ENCODE assay signal across 25 mouse cellular contexts in the genomic region with DNA sequence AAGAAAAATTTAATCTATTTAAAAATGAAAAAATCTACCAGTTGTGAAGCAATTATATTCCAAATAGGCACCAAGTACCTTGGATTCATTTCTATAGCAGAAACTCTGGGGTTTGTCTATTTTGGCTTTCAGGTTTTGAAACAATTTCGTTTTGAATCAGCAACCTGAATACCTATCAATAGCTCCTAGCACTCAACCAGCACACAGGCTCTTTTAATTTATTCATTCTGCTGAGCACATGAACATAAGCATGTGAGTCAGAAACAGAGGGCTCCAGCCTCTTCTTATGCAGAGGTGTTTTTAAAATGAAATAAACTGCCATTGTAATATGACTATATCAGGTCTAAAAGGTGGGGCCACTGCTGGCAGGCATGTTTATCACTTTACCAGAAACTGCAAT.
DNase-seq lines count a peak whose midpoint lies in the region; ATAC-seq lines count a peak whose summit lies in the region.
"Had no signal": no experiment of that assay in that cellular context is flagged by ENCODE, and none has a peak within 500 bp of the region (broad histone marks: within the 10 kb centered on the region; RNA-seq: fewer than 3 reads in every experiment).

No protein-coding gene starts in this region.

- peak; percentile 69; the same call in 1 of the 2 replicates for ATAC-seq in frontal cortex, adult (ENCODE audit: low TSS enrichment)
- ATAC-seq in CD4-positive, CD25-positive, alpha-beta regulatory T cell, adult 4 months: peak; percentile 32
- ATAC-seq: forebrain, embryonic 14.5 days; forebrain, postnatal 0 days; hindbrain, postnatal 0 days; intestine, embryonic 15.5 days; Patski had no signal

- intact Hi-C loops in left cerebral cortex, postnatal 36 days (cut with DNase I): no loop called here

- no peak for DNase-seq in frontal cortex, adult 2 months (ENCODE audit: extremely low spot score in 1 of 2, low spot score in 1 of 2)
- DNase-seq in brain, adult 2 months (ENCODE audit: low read depth, low spot score): peak; percentile 27
- DNase-seq in adrenal gland, postnatal 36 days: no peak
- no peak for DNase-seq in urinary bladder, adult 2 months (ENCODE audit: low spot score)
- no peak for DNase-seq in left cerebral cortex, postnatal 36 days (ENCODE audit: low spot score in 2 of 2)
- DNase-seq: adrenal gland, adult 2 months; adrenal gland, postnatal 25 days; B cell, adult 2 months; cerebellum, adult 11 months; cerebellum, adult 2 months; cerebellum, adult 9-11 months; cerebellum, postnatal 25 days; forebrain, postnatal 0 days; gastrocnemius, adult 2 months; gastrocnemius, postnatal 14 days; heart, adult 11 months; heart, postnatal 10 days; heart, postnatal 36 days; kidney, adult 11 months had no signal
